Mouse (Mus musculus) kidney, embryonic 15.5 days (tissue): ENCODE results near the gene Reep6. TPM values are rescaled to one million over a fixed set of nuclear protein-coding genes. Genes with fewer than 3 reads are reported as not detected.

ENCODE experiments used
- ATAC-seq: fragments of 200-750 bp; cut with Nextera tagmentation; replicated peaks from 2 replicates; pipeline ENCODE4 v1.8.0; 2017; ENCODE audit warnings: moderate TSS enrichment; ENCODE audit not compliant: low FRiP score
- H3K27ac ChIP-seq: fragments of 300-500 bp; sonication (generic); 2 replicates; pipeline ENCODE4 v1.5.1; 2015; ENCODE audit warnings: mild to moderate bottlenecking, inconsistent platforms
- H3K27me3 ChIP-seq: fragments of 300-500 bp; sonication (generic); 2 replicates; pipeline ENCODE4 v1.6.1; 2015; ENCODE audit warnings: inconsistent platforms
- H3K36me3 ChIP-seq: fragments of 300-500 bp; sonication (generic); 2 replicates; pipeline ENCODE4 v1.6.1; 2015; ENCODE audit warnings: inconsistent platforms
- H3K4me1 ChIP-seq: fragments of 300-500 bp; sonication (generic); 2 replicates; pipeline ENCODE4 v1.6.1; 2015; ENCODE audit warnings: inconsistent platforms
- H3K4me2 ChIP-seq: fragments of 300-500 bp; sonication (generic); 2 replicates; pipeline ENCODE4 v1.6.1; 2015; ENCODE audit warnings: moderate library complexity, mild to moderate bottlenecking, inconsistent platforms
- H3K4me3 ChIP-seq: fragments of 300-500 bp; sonication (generic); replicated peaks from 2 replicates; pipeline ENCODE4 v1.5.1; 2015; ENCODE audit warnings: mild to moderate bottlenecking, inconsistent platforms
- H3K9ac ChIP-seq: fragments of 300-500 bp; sonication (generic); 2 replicates; pipeline ENCODE4 v1.6.1; 2015; ENCODE audit warnings: mild to moderate bottlenecking, inconsistent platforms
- H3K9me3 ChIP-seq: fragments of 300-500 bp; sonication (generic); replicated peaks from 2 replicates; pipeline ENCODE4 v1.6.1; 2016; ENCODE audit warnings: inconsistent platforms
- WGBS: fragments of 180-500 bp; shearing (Covaris S2); methylation state at CpG from one replicate; pipeline ENCODE4 v1.1.7; 2015; ENCODE audit warnings: mixed read lengths; 5-methylcytosine and 5-hydroxymethylcytosine counted together
- polyA plus RNA-seq: library from polyadenylated mRNA; unstranded; fragments of >200 nt; fragmentation: Nextera tagmentation; extraction: Ambion mirVana; gene quantifications from 2 replicates; pipeline ENCODE4 v1.2.1, GENCODE M21; 2015

The Reep6 gene
- 8.4 and 10.5 TPM in 2 replicates for polyA plus RNA-seq

DNA sequence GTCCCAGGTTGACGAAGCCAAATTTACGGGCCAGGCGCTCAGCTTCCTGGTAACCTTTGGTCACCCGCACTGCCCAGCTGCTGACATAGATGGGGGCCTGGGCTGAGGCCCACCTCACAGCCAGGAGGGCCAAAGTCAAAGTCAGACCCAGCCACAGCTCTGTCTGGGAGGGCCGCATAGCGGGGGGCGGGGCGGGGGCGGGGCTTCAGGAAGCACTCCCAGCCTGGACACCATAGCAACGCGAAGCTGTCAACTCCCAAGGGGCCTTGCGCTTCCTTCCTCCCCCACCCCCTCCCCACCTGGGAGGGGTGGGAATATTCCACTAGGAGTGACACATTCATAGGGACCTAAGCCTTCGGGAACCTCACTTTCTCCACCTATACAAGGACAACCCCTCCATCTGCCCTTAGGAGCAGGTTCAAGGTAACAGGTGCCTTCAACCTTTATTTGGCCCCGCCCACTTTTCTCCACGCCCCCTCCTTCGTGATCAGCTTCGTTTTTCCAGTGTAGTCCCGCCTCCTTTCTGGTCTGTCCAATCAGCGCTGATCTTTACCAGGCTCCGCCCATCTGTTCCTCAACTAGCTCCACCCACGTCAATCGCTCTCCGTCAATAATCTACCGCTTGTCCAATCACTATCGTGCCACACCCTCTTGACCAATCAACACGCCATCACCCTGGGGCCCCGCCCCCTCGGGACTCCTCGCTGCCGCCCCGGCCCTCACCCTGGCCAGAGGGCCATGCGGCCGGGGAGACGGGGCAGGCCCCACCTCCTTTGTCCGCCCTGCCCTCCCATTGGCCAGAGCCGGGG lies at the start of gene Reep6, which contains the start of gene Pcsk4:
TSS of gene Reep6 (plus strand) at position 681 of the 809 bp plus-strand sequence.
TSS of gene Pcsk4 (minus strand) at position 226 of the 809 bp plus-strand sequence.
- Histone ChIP-seq H3K4me3 (peak within 1 kb of the TSS; percentile 54), H3K27ac (peak within 1 kb of the TSS; percentile 29), H3K4me2 (peak within 1 kb of the TSS; percentile 89), H3K36me3 (no peaks in the 10 kb centered on the region), H3K27me3 (peaks cover 24% of the 10 kb centered on the region), H3K9me3 (no peaks in the 10 kb centered on the region), H3K9ac (peak within 1 kb of the TSS; percentile 47), H3K4me1 (peaks cover 31% of the 10 kb centered on the region)
- WGBS = 4% methylated on average over 36 of the region's 36 CpGs
- ATAC-seq = peak; percentile 95

- H3K27ac ChIP-seq = peak overlapping the region; percentile 81
- peaks cover 27% of the 10 kb centered on the region for H3K4me1 ChIP-seq
- H3K9me3 ChIP-seq = no peaks in the 10 kb centered on the region
- H3K27me3 ChIP-seq = no peaks in the 10 kb centered on the region
- H3K4me3 ChIP-seq = no peak overlapping the region
- WGBS = 67% methylated on average over 7 of the region's 7 CpGs
- H3K36me3 ChIP-seq = peaks cover 97% of the 10 kb centered on the region
- H3K4me2 ChIP-seq = no peak overlapping the region
- ATAC-seq = peak; percentile 55
- H3K9ac ChIP-seq = no peak overlapping the region
Measured at GRCm38 (mm10) chr10:80281304-80281703, 48.4 kb upstream of the Reep6 start.

GRCm38 (mm10) chr10:80281921-80282371 lies 47.8 kb upstream of the Reep6 start:
- WGBS = 74% methylated on average over 8 of the region's 8 CpGs
- peak; percentile 53 for ATAC-seq
- Histone ChIP-seq H3K9ac (no peak overlapping the region), H3K4me1 (peaks cover 27% of the 10 kb centered on the region), H3K36me3 (peaks cover 97% of the 10 kb centered on the region), H3K27me3 (no peaks in the 10 kb centered on the region), H3K4me2 (no peak overlapping the region), H3K4me3 (no peak overlapping the region), H3K27ac (peak overlapping the region; percentile 81), H3K9me3 (no peaks in the 10 kb centered on the region)

DNA sequence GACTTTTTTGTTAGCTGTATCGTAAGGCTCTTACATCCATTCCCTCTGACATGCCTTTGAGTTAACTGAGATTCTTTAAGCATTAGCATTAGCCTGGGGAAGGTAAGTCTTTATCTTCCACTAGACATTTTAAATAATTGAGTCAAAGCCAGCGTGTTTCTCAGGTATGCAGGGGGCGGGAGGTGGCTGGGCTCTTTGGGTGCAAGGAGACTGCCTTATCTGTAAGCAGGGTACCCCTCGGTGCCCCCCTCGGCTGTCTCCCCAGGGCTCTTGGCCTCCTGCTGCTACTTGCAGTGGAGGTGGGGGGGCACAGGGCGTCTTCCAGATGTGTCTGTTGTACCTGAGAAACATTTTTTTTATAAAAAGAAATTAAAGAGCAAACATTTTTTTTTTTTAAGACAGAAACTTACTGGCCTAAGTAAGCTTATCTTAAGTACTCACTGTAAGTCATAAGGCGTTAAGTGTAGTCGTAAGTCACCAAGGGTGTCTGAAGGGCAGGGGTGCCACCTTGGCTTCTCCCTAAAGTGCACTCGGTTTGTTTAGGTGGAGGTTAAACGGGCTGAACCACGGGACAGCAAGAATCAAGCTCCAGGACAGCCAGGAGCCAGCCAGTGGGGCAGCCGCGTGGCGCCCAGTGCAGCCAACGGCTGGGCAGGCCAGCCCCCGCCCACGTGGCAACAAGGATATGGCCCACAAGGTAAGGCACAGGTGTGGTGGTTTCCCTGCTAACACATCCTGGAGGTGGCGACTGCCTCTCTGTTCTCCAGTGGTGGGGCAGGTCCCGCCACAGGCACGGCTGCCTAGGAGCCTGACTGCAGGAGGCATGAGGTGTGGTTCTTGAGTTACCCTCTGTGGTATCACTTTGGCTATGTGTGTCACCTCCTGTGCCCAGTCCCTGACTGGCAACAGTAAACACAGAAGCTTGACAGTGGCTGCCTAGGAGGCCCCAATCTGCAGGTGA lies 47.0 kb upstream of the Reep6 start:
- Histone ChIP-seq H3K4me1 (peaks cover 27% of the 10 kb centered on the region), H3K27ac (peak overlapping the region; percentile 81), H3K36me3 (peaks cover 96% of the 10 kb centered on the region), H3K27me3 (no peaks in the 10 kb centered on the region), H3K4me2 (no peak overlapping the region), H3K9me3 (no peaks in the 10 kb centered on the region), H3K9ac (no peak overlapping the region), H3K4me3 (no peak overlapping the region)
- ATAC-seq = no peak
- WGBS = 87% methylated on average over 20 of the region's 20 CpGs

DNA sequence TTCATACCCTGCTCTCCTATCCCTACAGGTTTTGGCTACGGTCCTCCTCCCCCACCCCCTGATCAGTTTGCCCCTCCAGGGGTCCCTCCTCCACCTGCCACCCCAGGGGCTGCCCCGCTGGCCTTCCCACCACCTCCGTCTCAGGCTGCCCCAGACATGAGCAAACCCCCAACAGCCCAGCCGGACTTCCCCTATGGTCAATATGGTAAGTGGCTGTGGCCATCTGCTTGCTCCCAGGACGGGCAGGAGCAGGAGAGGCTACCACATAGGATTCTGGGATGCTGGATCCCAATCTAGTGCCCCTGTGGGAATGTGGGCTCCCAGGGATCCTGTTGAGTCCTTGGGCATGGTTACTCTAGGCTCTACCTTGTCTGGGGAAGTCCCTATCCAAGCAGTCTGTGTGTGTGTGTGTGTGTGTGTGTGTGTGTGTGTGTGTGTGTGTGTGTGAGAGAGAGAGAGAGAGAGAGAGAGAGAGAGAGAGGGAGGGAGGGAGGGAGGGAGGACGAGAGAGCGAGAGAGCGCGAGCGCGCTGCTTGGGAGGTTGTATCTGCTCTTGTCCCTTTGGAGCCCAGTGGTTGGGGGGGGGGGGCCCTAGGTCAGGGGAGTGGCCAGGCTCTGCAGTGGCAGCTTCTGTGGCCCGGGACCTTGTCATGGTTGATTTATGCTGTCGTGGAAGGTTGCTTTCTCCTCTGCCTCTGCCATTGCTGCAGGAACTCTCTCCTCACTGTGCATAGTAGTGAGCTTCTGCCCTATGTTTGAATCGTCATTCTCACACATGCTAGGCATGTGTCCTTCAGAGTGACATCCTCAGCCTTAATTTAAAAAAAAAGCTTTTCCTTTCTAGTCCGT lies 44.3 kb upstream of the Reep6 start:
- Histone ChIP-seq H3K9ac (no peak overlapping the region), H3K27ac (no peak overlapping the region), H3K9me3 (no peaks in the 10 kb centered on the region), H3K4me1 (peaks cover 25% of the 10 kb centered on the region), H3K27me3 (no peaks in the 10 kb centered on the region), H3K36me3 (peaks cover 86% of the 10 kb centered on the region), H3K4me3 (no peak overlapping the region), H3K4me2 (no peak overlapping the region)
- 72% methylated on average over 11 of the region's 15 CpGs for WGBS
- no peak for ATAC-seq

GRCm38 (mm10) chr10:80288097-80288496 lies 41.7 kb upstream of the Reep6 start:
- peaks cover 13% of the 10 kb centered on the region for H3K4me1 ChIP-seq
- 93% methylated on average over 12 of the region's 12 CpGs for WGBS
- no peak overlapping the region for H3K4me2 ChIP-seq
- H3K9ac ChIP-seq = no peak overlapping the region
- H3K36me3 ChIP-seq = peaks cover 60% of the 10 kb centered on the region
- no peak for ATAC-seq
- no peaks in the 10 kb centered on the region for H3K27me3 ChIP-seq
- no peaks in the 10 kb centered on the region for H3K9me3 ChIP-seq
- H3K27ac ChIP-seq = no peak overlapping the region
- H3K4me3 ChIP-seq = no peak overlapping the region

DNA sequence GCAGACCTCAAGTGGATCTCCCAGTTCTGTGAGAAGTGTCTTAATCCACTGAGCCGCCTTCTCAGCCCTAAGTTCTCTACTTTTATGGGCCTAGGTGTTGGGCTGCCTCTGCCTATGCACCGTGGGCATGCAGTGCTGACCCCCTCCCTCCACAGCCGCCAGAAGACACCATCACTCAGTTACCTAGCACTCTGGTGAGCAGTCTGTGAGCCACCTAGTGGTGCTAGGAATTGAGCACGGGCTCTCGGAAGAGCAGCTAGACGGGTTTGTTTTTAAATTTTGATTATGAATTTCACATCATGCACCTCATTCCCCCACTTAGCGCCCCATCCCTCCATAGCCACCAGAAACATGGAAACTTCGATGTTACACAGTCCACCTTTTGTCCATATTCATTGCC lies 41.1 kb upstream of the Reep6 start:
- no peaks in the 10 kb centered on the region for H3K9me3 ChIP-seq
- H3K27me3 ChIP-seq = no peaks in the 10 kb centered on the region
- H3K4me1 ChIP-seq = peaks cover 18% of the 10 kb centered on the region
- no peak overlapping the region for H3K4me3 ChIP-seq
- no peak overlapping the region for H3K9ac ChIP-seq
- peaks cover 60% of the 10 kb centered on the region for H3K36me3 ChIP-seq
- no peak overlapping the region for H3K27ac ChIP-seq
- 66% methylated on average over 8 of the region's 8 CpGs for WGBS
- ATAC-seq = no peak
- no peak overlapping the region for H3K4me2 ChIP-seq

DNA sequence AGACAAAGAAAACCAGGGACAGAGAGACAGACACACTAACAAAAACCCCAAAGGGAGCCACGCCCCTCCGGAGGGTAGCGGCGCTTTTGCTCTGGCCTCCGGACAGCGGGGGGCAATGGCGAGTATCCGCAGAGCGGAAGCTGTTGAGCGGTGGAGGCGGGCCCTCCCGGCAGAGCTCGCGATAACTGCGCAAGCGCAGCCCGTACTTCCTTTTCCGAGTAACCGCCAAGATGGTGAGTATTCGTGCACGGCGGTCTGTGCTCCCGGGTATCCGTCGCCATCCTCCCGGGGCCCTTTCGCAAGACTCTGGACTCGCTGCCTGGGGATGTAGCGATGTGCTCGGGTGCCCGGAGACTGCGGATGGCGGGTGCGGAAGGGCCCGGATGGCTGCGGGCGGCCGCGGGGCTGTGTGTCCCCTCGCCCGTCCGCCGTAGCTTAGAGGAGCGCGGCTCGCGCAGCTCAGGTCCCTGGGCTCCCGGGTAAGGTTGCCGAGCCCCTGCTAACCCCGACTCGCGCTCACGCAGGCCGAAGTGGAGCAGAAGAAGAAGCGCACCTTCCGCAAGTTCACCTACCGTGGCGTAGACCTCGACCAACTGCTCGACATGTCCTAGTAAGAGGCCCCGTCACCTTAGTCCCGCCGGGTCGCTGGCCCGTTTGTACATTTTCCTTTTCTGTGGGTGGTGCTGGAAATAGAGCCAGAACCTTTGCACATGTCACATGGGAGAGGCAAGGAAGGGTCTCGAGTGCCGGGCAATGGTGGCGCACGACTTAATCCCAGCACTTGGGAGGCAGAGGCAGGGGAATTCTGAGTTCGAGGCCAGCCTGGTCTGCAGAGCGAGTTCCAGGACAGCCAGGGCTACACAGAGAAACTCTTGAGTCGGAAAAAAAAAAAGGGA lies 37.3 kb upstream of the Reep6 start, which contains the start of gene Rps15:
TSS of gene Rps15 (plus strand) at position 203 of the 896 bp plus-strand sequence.
- H3K27ac ChIP-seq = peak within 1 kb of the TSS; percentile 91

DNA sequence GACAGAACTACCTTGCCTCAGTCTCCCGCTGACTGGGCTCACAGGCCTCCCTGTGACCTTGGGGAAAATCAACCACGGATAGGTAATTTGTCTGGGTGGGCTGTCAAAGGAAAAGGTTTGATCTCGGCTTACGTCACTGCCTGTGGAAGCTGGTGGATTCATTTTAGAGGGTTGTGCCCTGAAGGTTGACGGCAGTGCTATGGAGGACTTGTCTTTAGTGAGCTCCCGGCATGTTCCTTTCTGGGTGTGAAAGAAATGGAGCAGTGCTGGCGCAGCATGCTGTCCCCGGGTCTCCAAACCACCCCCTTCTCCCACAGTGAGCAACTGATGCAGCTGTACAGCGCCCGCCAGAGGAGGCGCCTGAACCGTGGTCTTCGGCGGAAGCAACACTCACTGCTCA lies 36.4 kb upstream of the Reep6 start:
- H3K27me3 ChIP-seq = peaks cover 19% of the 10 kb centered on the region
- H3K9me3 ChIP-seq = no peaks in the 10 kb centered on the region
- H3K4me2 ChIP-seq = peak overlapping the region; percentile 79
- ATAC-seq = no peak
- H3K4me1 ChIP-seq = peaks cover 43% of the 10 kb centered on the region
- peaks cover 33% of the 10 kb centered on the region for H3K36me3 ChIP-seq
- H3K27ac ChIP-seq = peak overlapping the region; percentile 91
- 24% methylated on average over 14 of the region's 14 CpGs for WGBS
- H3K9ac ChIP-seq = peak overlapping the region; percentile 99
- peak overlapping the region; percentile 91 for H3K4me3 ChIP-seq

More for the DNA sequence above, 37.3 kb upstream of the Reep6 start, which contains the start of gene Rps15:
- ATAC-seq = peak; percentile 89
- under 1% methylated on average over 72 of the region's 72 CpGs for WGBS
- Histone ChIP-seq H3K27me3 (peaks cover 11% of the 10 kb centered on the region), H3K4me3 (peak within 1 kb of the TSS; percentile 91), H3K9ac (peak within 1 kb of the TSS; percentile 99), H3K4me1 (peaks cover 43% of the 10 kb centered on the region), H3K36me3 (peaks cover 39% of the 10 kb centered on the region), H3K4me2 (peak within 1 kb of the TSS; percentile 79), H3K9me3 (no peaks in the 10 kb centered on the region)

DNA sequence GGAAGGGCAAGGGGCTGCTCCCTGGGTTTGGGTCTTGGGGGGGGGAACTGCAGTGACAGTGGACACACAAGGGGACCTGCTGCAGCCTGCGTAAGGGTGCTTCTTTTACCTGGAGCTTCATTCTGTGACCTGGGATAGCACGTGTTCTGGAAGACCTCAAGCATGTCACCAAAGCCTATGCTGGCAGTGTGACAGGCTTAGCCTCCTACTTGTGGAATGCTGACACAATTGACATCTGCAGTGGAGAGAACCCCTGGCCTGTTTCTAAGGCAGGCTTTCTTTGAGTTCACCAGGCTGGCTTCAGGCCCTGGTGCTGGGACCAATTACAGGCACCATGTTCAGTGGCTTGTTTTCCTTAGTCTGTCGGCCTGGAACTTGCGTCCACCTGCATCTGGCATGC lies 35.4 kb upstream of the Reep6 start:
- H3K9me3 ChIP-seq = no peaks in the 10 kb centered on the region
- 0 out of 2 replicates have a peak overlapping the region, but pooled peaks have one; percentile 68 for H3K27ac ChIP-seq
- ATAC-seq = no peak
- peaks cover 29% of the 10 kb centered on the region for H3K27me3 ChIP-seq
- WGBS = 80% methylated on average over 4 of the region's 4 CpGs
- H3K4me2 ChIP-seq = peak overlapping the region; percentile 79; the same call in 1 of the 2 replicates
- H3K9ac ChIP-seq = no peak overlapping the region; the same call in 1 of the 2 replicates
- peaks cover 52% of the 10 kb centered on the region for H3K4me1 ChIP-seq
- H3K36me3 ChIP-seq = peaks cover 23% of the 10 kb centered on the region
- peak overlapping the region; percentile 91 for H3K4me3 ChIP-seq
